Mouse (Mus musculus): ENCODE data around the gene Ung.

The Ung gene

DNA sequence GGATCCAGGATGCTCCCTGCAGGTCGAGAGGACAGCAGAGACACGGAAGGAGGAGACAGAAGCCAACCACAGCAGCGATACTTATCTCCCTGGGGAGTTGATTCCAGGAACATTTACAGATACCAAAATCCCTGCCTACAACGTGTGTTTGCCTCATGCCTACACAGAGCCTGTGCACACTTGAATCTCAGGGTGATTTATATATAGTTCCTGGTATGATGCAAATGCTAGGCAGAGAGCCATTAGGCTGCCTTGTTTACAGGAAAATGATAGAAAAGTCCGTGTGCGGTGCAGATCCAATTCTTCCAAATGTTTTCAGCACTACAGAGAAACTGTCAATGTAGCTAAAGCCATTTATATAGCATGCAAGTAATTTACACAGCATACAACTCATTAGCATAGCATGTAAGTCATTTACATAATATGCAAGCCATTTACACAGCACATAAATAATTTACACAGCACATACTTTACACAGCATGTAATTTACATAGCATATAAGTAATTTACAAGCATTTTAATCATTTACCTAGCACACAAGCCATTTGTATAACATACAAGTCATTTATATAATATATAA is 33.0 kb downstream of the Ung start:
- intact Hi-C loops (cut with DNase I), result no loop called here

GRCm38 (mm10) chr5:114170345-114170744 is 40.2 kb downstream of the Ung start:
- intact Hi-C loops (cut with DNase I), result no loop called here

GRCm38 (mm10) chr5:114172936-114173335 is 42.8 kb downstream of the Ung start:
- intact Hi-C loops (cut with DNase I), result no loop called here

DNA sequence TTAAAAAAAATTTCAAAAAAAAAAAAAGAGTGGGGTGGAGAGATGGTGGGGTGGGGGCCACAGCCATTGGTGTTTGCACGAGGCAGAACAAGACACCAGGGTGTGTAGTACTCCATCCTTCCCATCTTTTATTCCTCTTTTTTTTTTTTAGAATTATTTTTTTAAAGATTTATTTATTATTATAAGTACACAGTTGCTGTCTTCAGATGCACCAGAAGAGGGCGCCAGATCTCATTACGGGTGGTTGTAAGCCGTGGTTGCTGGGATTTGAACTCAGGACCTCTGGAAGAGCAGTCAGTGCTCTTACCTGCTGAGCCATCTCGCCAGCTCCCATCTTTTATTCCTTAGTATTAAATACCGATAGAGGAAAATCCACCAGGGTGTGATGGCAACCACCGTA is 43.3 kb downstream of the Ung start:
- intact Hi-C loops (cut with DNase I), result no loop called here

DNA sequence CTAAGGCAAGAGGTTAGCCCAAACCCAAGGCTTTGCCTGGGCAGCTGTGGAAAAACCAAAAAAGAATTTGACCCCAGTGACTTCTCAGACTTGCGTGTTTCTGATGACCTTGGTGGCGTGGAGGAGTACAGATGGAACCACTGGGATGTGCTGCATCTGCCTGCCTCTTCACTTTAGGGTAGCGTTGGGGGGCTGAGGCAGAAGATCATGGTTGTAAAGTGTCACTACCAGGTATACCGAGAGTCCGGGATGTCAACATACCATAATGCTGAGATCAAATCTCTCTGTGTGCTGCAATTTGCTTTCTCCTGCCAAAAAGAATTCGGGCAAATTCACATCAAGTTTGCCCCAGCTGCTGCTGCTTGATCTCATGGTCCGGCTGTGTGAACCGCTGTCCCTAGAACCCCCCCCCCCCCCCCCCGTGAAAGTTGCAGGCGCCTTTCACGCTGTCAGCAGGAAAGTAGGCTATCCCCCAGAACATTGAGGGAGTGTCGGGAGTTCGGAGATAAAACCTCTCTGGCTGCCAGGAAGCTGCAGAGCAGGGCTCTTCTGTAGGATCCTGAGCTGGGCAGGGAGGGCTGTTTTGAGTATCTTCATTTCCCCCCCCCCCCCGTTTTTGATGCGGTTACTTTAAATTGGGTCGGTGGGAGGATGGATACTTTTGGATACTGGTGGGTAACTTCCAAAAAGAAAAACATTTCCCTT is 43.8 kb downstream of the Ung start:
- intact Hi-C loops (cut with DNase I), result no loop called here

DNA sequence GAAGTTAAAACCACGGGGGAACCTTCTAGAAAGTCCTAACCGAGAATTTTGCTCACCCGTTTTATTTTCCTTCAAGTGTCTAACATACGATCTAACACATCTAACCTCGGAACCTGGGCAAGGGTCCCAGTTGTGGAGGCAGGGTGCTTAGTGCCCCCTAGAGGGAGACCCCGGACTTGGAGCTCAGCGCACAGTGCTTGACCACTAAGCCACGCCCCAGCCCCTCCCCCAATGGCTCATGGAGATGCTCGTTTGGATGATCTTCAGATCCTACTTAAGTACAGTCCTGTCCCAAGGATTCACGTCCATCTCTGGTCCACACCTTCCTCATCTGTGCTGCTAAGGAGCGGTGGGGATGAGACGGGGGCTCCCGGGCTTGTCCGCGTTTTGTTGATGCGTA is 44.5 kb downstream of the Ung start:
- intact Hi-C loops (cut with DNase I), result no loop called here

DNA sequence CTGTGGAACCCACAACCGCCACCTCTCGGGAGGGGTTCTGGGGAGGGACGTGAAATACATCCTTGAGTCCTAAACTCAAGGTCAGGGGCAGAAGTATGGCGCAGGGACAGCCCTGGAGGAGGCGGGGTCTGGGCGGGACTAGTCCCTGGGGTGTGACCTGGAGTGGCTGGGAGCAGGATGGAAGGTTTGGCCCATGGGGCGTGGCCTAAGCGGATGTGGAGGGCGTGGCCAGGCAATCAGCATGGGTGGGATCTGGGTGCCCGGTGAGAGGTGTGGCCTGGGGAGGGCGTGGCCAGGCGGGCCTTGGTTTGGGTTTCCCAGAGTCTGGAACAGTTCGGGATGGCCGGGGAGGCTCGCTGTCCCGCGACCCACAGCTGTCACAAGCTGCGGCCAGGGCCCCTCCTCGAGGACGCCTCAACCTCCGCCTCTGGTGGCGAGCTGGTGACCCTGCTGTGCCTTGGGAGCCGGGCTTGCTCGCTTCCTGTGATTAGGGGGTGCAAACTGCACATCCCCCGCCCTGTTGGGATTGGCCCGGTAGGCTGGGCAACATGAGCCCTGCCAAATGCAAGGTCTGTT is 45.5 kb downstream of the Ung start:
- intact Hi-C loops (cut with DNase I), result no loop called here

DNA sequence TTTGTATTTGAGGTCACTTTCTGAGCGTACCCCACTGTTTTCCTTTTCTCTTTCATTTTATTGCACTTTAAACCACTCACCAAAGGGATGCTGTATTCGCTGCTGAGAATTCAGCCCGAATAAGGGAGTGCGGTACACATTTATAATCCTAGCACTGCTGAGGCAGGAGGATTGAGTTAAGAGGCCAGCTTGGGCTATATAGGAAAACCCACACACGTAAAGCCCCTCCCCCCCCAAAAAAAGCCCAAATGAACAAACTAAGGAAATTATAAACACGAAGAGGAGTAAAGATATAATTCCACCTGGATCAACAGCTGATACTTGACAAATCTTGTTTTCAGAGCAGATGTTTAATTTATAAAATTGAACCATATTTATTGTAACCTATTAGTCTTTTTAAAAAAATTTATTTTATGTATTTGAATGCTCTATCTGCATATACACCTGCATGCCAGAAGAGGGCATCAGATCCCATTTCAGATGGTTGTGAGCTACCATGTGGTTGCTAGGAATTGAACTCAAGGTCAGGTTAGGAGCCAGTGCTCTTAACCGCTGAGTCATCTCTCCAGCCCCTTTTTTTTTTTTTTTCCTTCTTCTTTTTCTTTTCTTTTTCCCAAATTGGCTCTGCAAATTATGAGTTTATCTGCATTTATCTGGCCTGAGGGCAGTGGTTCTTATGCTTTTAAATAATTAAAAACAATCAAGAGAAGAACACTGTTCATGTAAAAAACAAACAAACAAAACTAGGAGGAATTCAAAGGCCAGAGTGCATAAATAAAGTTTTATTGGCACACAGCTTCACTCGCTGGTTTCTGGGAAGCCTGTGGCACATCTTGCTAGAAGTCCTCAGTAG is 46.6 kb downstream of the Ung start:
- intact Hi-C loops (cut with DNase I), result no loop called here

- intact Hi-C loops (cut with DNase I), result no loop called here
These were observed 48.0 kb downstream of the Ung start for GRCm38 (mm10) chr5:114177966-114178719.

DNA sequence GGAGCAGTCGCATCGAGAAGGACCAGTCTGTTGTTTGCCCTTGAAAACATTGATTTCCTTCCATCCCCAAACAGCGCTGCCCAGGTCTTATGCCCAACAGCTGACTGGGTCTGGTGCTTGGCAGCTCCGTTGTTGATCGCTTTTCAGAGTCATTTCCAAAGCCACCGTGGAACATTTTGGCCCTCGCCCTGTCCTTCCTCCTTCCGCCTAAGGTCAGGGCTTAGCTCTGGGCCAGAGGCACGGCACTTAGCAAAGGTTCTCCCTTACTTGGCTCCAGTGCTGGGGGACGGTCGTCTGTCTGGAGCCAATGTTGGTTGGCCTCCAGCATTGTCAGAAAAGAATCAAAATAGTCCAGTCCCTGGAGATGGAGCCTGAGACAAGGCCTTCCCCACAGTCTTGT is 49.4 kb downstream of the Ung start:
- intact Hi-C loops (cut with DNase I), result no loop called here

GRCm38 (mm10) chr5:114183493-114183892 is 53.3 kb downstream of the Ung start:
- intact Hi-C loops (cut with DNase I), result loop anchor here (10.0 kb wide), 1 partner anchor 121 kb away; no protein-coding TSS in a partner anchor

- intact Hi-C loops (cut with DNase I), result loop anchor here (10.0 kb wide), 1 partner anchor 118 kb away; no protein-coding TSS in a partner anchor
These were observed 56.9 kb downstream of the Ung start for GRCm38 (mm10) chr5:114187108-114187507.
